Mouse (Mus musculus) limb, embryonic 15.5 days (tissue): ENCODE results near the gene Tgif1. TPM values are rescaled to one million over a fixed set of nuclear protein-coding genes. Genes with fewer than 3 reads are reported as not detected.

Experiments used
- ATAC-seq: fragments of 200-750 bp; cut with Nextera tagmentation; 2 replicates; pipeline ENCODE4 v1.8.0; 2017; ENCODE audit warnings: low read depth, moderate TSS enrichment; ENCODE audit not compliant: insufficient number of reproducible peaks, low FRiP score, low TSS enrichment
- H3K27ac ChIP-seq: fragments of 300-500 bp; sonication (generic); 2 replicates; pipeline ENCODE4 v1.5.1; 2015; ENCODE audit warnings: moderate library complexity, mild to moderate bottlenecking, inconsistent platforms
- H3K27me3 ChIP-seq: fragments of 300-500 bp; sonication (generic); 2 replicates; pipeline ENCODE4 v1.6.1; 2015; ENCODE audit warnings: inconsistent platforms
- H3K36me3 ChIP-seq: fragments of 300-500 bp; sonication (generic); 2 replicates; pipeline ENCODE4 v1.6.1; 2015; ENCODE audit warnings: inconsistent platforms
- H3K4me1 ChIP-seq: fragments of 300-500 bp; sonication (generic); 2 replicates; pipeline ENCODE4 v1.6.1; 2015; ENCODE audit warnings: inconsistent platforms
- H3K4me2 ChIP-seq: fragments of 300-500 bp; sonication (generic); 2 replicates; pipeline ENCODE4 v1.6.1; 2015; ENCODE audit warnings: mild to moderate bottlenecking, inconsistent platforms
- H3K4me3 ChIP-seq: fragments of 300-500 bp; sonication (generic); 2 replicates; pipeline ENCODE4 v1.5.1; 2015; ENCODE audit warnings: mild to moderate bottlenecking, inconsistent platforms
- H3K9ac ChIP-seq: fragments of 300-500 bp; sonication (generic); 2 replicates; pipeline ENCODE4 v1.6.1; 2015; ENCODE audit warnings: inconsistent platforms
- H3K9me3 ChIP-seq: fragments of 300-500 bp; sonication (generic); 2 replicates; pipeline ENCODE4 v1.6.1; 2016; ENCODE audit warnings: inconsistent platforms
- WGBS: fragments of 180-500 bp; shearing (Covaris S2); methylation state at CpG from one replicate; pipeline ENCODE4 v1.1.7; 2015; 5-methylcytosine and 5-hydroxymethylcytosine counted together
- microRNA counts: library from miRNA; unstranded; fragments of <30 nt; microRNA quantifications from one replicate; lab custom pipeline; 2016
- microRNA-seq: library from miRNA; unstranded; fragments of <30 nt; microRNA quantifications from one replicate; pipeline ENCODE4, GENCODE M21; 2016
- polyA plus RNA-seq: library from polyadenylated mRNA; unstranded; fragments of >200 nt; fragmentation: Nextera tagmentation; extraction: Ambion mirVana; gene quantifications from 2 replicates; pipeline ENCODE4 v1.2.1, GENCODE M21; 2015

Tgif1 gene
- polyA plus RNA-seq, 1 experiment from 2014 or later: 64.6 TPM

GRCm38 (mm10) chr17:70795196-70795595 is 58.1 kb downstream of the Tgif1 start:
- Histone ChIP-seq H3K27me3 (no peaks in the 10 kb centered on the region), H3K4me3 (no peak overlapping the region), H3K36me3 (no peaks in the 10 kb centered on the region), H3K9me3 (no peaks in the 10 kb centered on the region), H3K4me2 (no peak overlapping the region), H3K27ac (no peak overlapping the region), H3K9ac (no peak overlapping the region), H3K4me1 (no peaks in the 10 kb centered on the region)
- no peak for ATAC-seq
- WGBS: 79% methylated on average over 4 of the region's 4 CpGs

GRCm38 (mm10) chr17:70794722-70795121 is 58.6 kb downstream of the Tgif1 start:
- Histone ChIP-seq H3K4me2 (no peak overlapping the region), H3K4me1 (no peaks in the 10 kb centered on the region), H3K27me3 (no peaks in the 10 kb centered on the region), H3K9ac (no peak overlapping the region), H3K4me3 (no peak overlapping the region), H3K9me3 (no peaks in the 10 kb centered on the region), H3K36me3 (no peaks in the 10 kb centered on the region), H3K27ac (0 out of 2 replicates have a peak overlapping the region, but pooled peaks have one; percentile 3)
- ATAC-seq: peak; percentile 2; the same call in 1 of the 2 replicates
- 54% methylated on average over 6 of the region's 6 CpGs for WGBS

DNA sequence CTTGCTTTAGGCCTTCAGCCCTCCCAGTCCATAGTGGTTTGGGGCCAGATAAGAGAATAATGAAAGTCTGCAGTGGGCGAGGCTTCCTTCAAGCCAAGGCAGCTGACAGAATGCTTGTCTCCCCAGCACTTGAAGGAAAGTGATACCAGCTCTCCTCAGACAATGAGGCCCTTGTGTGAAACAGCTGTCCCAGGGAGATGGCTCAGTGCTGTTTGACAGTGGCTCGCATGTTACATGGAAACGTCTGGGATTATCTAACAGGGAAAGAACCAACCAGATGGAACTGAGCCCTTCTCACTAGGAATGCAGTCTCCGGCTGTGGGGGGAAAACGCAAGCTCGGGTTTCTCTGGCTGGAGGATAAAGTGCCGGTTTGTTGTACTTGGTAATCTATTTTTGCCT is 59.1 kb downstream of the Tgif1 start:
- peak; percentile 77 for ATAC-seq
- 20% methylated on average over 7 of the region's 7 CpGs for WGBS
- Histone ChIP-seq H3K4me1 (no peaks in the 10 kb centered on the region), H3K9me3 (no peaks in the 10 kb centered on the region), H3K27ac (no peak overlapping the region), H3K4me2 (no peak overlapping the region), H3K27me3 (no peaks in the 10 kb centered on the region), H3K4me3 (no peak overlapping the region), H3K36me3 (no peaks in the 10 kb centered on the region), H3K9ac (no peak overlapping the region)

MicroRNAs within 50 kb of the gene (microRNA counts, 519-probe panel; counts per million panel counts)
- microRNA mmu-miR-1195 (lab: Ali Mortazavi, UCI): not detected

Small RNAs within 50 kb of the gene (microRNA-seq; reads per million reads assigned to microRNA genes)
- not detected for gene Mir1195

Other genes with a start within 250 kb of the Tgif1 start
- 18.3 and 36.2 TPM in 2 replicates for gene Myom1, start 149.1 kb upstream of the Tgif1 start, polyA plus RNA-seq
- 682 and 757 TPM in 2 replicates for gene Myl12a, start 149.3 kb upstream of the Tgif1 start, polyA plus RNA-seq